Comparison of ENCODE assay signal across 8 mouse cellular contexts in genomic region chr12:27357076-27357637, GRCm38 (mm10). TPM values are rescaled to one million over a fixed set of nuclear protein-coding genes. Genes with fewer than 3 reads are reported as not detected.
DNase-seq lines count a peak whose midpoint lies in the region; ATAC-seq lines count a peak whose summit lies in the region.

No protein-coding gene starts in this region.

- H3K36me3 ChIP-seq in midbrain, embryonic 10.5 days = no peaks in the 10 kb centered on the region
- no peaks in the 10 kb centered on the region for H3K36me3 ChIP-seq in midbrain, embryonic 11.5 days (ENCODE audit: control insufficient read depth, insufficient read depth, low read length)
- no peaks in the 10 kb centered on the region for H3K36me3 ChIP-seq in forebrain, embryonic 12.5 days (replicated peaks)
- no peaks in the 10 kb centered on the region for H3K36me3 ChIP-seq in hindbrain, embryonic 16.5 days (ENCODE audit: control insufficient read depth, insufficient read depth, low read length)

- no peaks in the 10 kb centered on the region for H3K9me3 ChIP-seq in midbrain, embryonic 10.5 days (replicated peaks)
- no peaks in the 10 kb centered on the region for H3K9me3 ChIP-seq in midbrain, embryonic 11.5 days (ENCODE audit: control insufficient read depth, low read length)
- H3K9me3 ChIP-seq in forebrain, embryonic 12.5 days = no peaks in the 10 kb centered on the region
- H3K9me3 ChIP-seq in hindbrain, embryonic 16.5 days (ENCODE audit: control insufficient read depth, low read length) = no peaks in the 10 kb centered on the region

- H3K27me3 ChIP-seq in midbrain, embryonic 10.5 days (ENCODE audit: low read depth, poor library complexity, severe bottlenecking) = no peaks in the 10 kb centered on the region
- no peaks in the 10 kb centered on the region for H3K27me3 ChIP-seq in midbrain, embryonic 11.5 days (ENCODE audit: control insufficient read depth, insufficient read depth, low read length)
- H3K27me3 ChIP-seq in forebrain, embryonic 12.5 days = no peaks in the 10 kb centered on the region
- no peaks in the 10 kb centered on the region for H3K27me3 ChIP-seq in hindbrain, embryonic 16.5 days (replicated peaks; ENCODE audit: control insufficient read depth, insufficient read depth, low read length)

- H3K4me3 ChIP-seq in midbrain, embryonic 10.5 days = no peak overlapping the region
- H3K4me3 ChIP-seq in midbrain, embryonic 11.5 days (ENCODE audit: low read depth, low read length) = no peak overlapping the region
- H3K4me3 ChIP-seq in forebrain, embryonic 12.5 days (replicated peaks) = no peak overlapping the region
- no peak overlapping the region for H3K4me3 ChIP-seq in hindbrain, embryonic 16.5 days (ENCODE audit: low read length)

- no peak overlapping the region for H3K9ac ChIP-seq in midbrain, embryonic 11.5 days (ENCODE audit: low read length)
- H3K9ac ChIP-seq in forebrain, embryonic 12.5 days = no peak overlapping the region
- H3K9ac ChIP-seq in hindbrain, embryonic 16.5 days (ENCODE audit: low read depth, low read length) = peak overlapping the region; percentile 15

- 34% methylated on average over 12 of the region's 12 CpGs for WGBS in midbrain, embryonic 10.5 days
- 32% methylated on average over 12 of the region's 12 CpGs for WGBS in midbrain, embryonic 11.5 days
- WGBS in forebrain, embryonic 12.5 days = 19% methylated on average over 12 of the region's 12 CpGs
- 11% methylated on average over 12 of the region's 12 CpGs for WGBS in hindbrain, embryonic 16.5 days

- no peak for DNase-seq in midbrain, embryonic 10.5 days (ENCODE audit: low spot score)
- no peak for DNase-seq in midbrain, embryonic 11.5 days (ENCODE audit: low spot score, missing footprints)
- peak; percentile 7 for DNase-seq in lung, postnatal 14 days
- DNase-seq in layer of hippocampus, adult 9-10 months (ENCODE audit: low spot score) = no peak
- DNase-seq in right cerebral cortex, postnatal 25 days = no peak

- H3K4me2 ChIP-seq in midbrain, embryonic 11.5 days = no peak overlapping the region
- H3K4me2 ChIP-seq in forebrain, embryonic 12.5 days = peak overlapping the region; percentile 26
- H3K4me2 ChIP-seq in hindbrain, embryonic 16.5 days (ENCODE audit: low read length) = peak overlapping the region; percentile 31

- H3K27ac ChIP-seq in midbrain, embryonic 10.5 days (replicated peaks) = peak overlapping the region; percentile 63; the same call in 1 of the 2 replicates
- H3K27ac ChIP-seq in midbrain, embryonic 11.5 days (ENCODE audit: low read depth, low read length) = no peak overlapping the region
- H3K27ac ChIP-seq in forebrain, embryonic 12.5 days = peak overlapping the region; percentile 80
- H3K27ac ChIP-seq in hindbrain, embryonic 16.5 days (ENCODE audit: low read depth, low read length) = peak overlapping the region; percentile 73

- H3K4me1 ChIP-seq in midbrain, embryonic 10.5 days = peaks cover 20% of the 10 kb centered on the region
- no peaks in the 10 kb centered on the region for H3K4me1 ChIP-seq in midbrain, embryonic 11.5 days (ENCODE audit: control insufficient read depth, insufficient read depth, low read length)
- peaks cover 20% of the 10 kb centered on the region for H3K4me1 ChIP-seq in forebrain, embryonic 12.5 days
- H3K4me1 ChIP-seq in hindbrain, embryonic 16.5 days (ENCODE audit: control insufficient read depth, insufficient read depth, low read depth, low read length) = peaks cover 9% of the 10 kb centered on the region

- no peak for ATAC-seq in midbrain, embryonic 11.5 days (ENCODE audit: low FRiP score)
- 0 out of 2 replicates have a peak, but pooled peaks have one; percentile 65 for ATAC-seq in forebrain, embryonic 12.5 days (ENCODE audit: low FRiP score)
- peak; percentile 83 for ATAC-seq in hindbrain, embryonic 16.5 days
- no peak for ATAC-seq in activated CD4-positive, CD25-positive, alpha-beta regulatory T cell, adult 4 months

RNA-seq across cellular contexts. Expression of gene Sox11, which starts 14.8 kb away (rescaled TPM):
- 260 and 367 TPM in 2 replicates for polyA plus RNA-seq in midbrain, embryonic 10.5 days (2016; fragmentation: Nextera tagmentation; extraction: Ambion mirVana)
- 618 and 725 TPM in 2 replicates for polyA plus RNA-seq in midbrain, embryonic 11.5 days (2014; fragmentation: Nextera tagmentation; extraction: Ambion mirVana)
- polyA plus RNA-seq in forebrain, embryonic 12.5 days (2016; fragmentation: Nextera tagmentation; extraction: Ambion mirVana) = 701 and 760 TPM in 2 replicates
- 179 and 238 TPM in 2 replicates for polyA plus RNA-seq in hindbrain, embryonic 16.5 days (2015; fragmentation: Nextera tagmentation; extraction: Ambion mirVana)
- under 1 TPM in 1 of 2 experiments, not detected in 1; 0.11 TPM for polyA plus RNA-seq in activated CD4-positive, CD25-positive, alpha-beta regulatory T cell, adult 4 months (2017; shearing (Covaris generic))

Comparison
In these comparisons a context has a peak if more than half of its experiments do, and no peak if none do; other contexts are left out.
1. ATAC-seq: peak in forebrain, embryonic 12.5 days (single experiment) and hindbrain, embryonic 16.5 days (single experiment); none in midbrain, embryonic 11.5 days (single experiment) and activated CD4-positive, CD25-positive, alpha-beta regulatory T cell, adult 4 months (single experiment).
2. RNA of gene Sox11, which starts 14.8 kb away (polyA plus RNA-seq): 701 to 760 TPM in forebrain, embryonic 12.5 days, 618 to 725 TPM in midbrain, embryonic 11.5 days, 260 to 367 TPM in midbrain, embryonic 10.5 days and 179 to 238 TPM in hindbrain, embryonic 16.5 days; 0.11 TPM in activated CD4-positive, CD25-positive, alpha-beta regulatory T cell, adult 4 months; every median in the first group is over 100 times any median in the second.